Mouse (Mus musculus): ENCODE measurements around the gene Med1. TPM values are rescaled to one million over a fixed set of nuclear protein-coding genes. Genes with fewer than 3 reads are reported as not detected.
"Not testable (repeated sequence)": the region's sequence is repeated elsewhere in the genome, so short reads cannot be mapped to it uniquely, and the experiment has no call there.

The Med1 gene
- total RNA-seq (2017) = 52.8 and 56.1 TPM in 2 replicates

- peak; percentile 97 for ATAC-seq (ENCODE audit: extremely low read depth, insufficient number of reproducible peaks, low FRiP score, poor library complexity, severe bottlenecking)
These were observed at the start of gene Med1 for GRCm38 (mm10) chr11:98192901-98193805. Gene Med1, minus strand, starts transcription at chr11:98193293.

DNA sequence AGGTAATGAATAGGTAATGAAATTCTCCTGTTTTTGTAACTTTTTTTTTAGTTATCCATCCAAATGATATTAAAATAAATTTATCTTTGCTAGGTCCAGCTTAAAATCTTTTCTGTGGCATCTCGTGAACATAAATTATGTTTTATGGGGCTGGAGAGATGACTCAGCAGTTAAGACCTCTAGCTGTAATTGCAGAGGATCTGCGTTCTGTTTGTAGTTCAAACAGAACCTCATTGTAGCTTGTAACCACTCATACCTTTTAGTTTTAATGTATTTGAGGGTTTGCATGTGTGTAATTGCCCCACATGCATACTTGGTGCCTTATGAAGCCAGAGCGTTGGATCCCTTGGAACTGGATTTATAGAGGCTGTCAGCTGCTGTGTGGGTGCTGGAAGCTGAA lies 45.9 kb upstream of the Med1 start:
- no peak for ATAC-seq (ENCODE audit: extremely low read depth, insufficient number of reproducible peaks, low FRiP score, poor library complexity, severe bottlenecking)

- ATAC-seq (ENCODE audit: extremely low read depth, insufficient number of reproducible peaks, low FRiP score, poor library complexity, severe bottlenecking) = no peak
These were observed 45.3 kb upstream of the Med1 start for GRCm38 (mm10) chr11:98238416-98238815.

GRCm38 (mm10) chr11:98226349-98226748 lies 33.3 kb upstream of the Med1 start:
- ATAC-seq (ENCODE audit: extremely low read depth, insufficient number of reproducible peaks, low FRiP score, poor library complexity, severe bottlenecking) = no peak

- no peak for ATAC-seq (ENCODE audit: extremely low read depth, insufficient number of reproducible peaks, low FRiP score, poor library complexity, severe bottlenecking)
These were observed 20.2 kb upstream of the Med1 start for GRCm38 (mm10) chr11:98213311-98213710.

GRCm38 (mm10) chr11:98209661-98210060 lies 16.6 kb upstream of the Med1 start:
- ATAC-seq (ENCODE audit: extremely low read depth, insufficient number of reproducible peaks, low FRiP score, poor library complexity, severe bottlenecking) = not testable (repeated sequence)

- not testable (repeated sequence) for ATAC-seq (ENCODE audit: extremely low read depth, insufficient number of reproducible peaks, low FRiP score, poor library complexity, severe bottlenecking)
These were observed 13.2 kb upstream of the Med1 start for GRCm38 (mm10) chr11:98206281-98206680.

- ATAC-seq (ENCODE audit: extremely low read depth, insufficient number of reproducible peaks, low FRiP score, poor library complexity, severe bottlenecking) = no peak
These were observed 12.4 kb upstream of the Med1 start for GRCm38 (mm10) chr11:98205463-98205862.

DNA sequence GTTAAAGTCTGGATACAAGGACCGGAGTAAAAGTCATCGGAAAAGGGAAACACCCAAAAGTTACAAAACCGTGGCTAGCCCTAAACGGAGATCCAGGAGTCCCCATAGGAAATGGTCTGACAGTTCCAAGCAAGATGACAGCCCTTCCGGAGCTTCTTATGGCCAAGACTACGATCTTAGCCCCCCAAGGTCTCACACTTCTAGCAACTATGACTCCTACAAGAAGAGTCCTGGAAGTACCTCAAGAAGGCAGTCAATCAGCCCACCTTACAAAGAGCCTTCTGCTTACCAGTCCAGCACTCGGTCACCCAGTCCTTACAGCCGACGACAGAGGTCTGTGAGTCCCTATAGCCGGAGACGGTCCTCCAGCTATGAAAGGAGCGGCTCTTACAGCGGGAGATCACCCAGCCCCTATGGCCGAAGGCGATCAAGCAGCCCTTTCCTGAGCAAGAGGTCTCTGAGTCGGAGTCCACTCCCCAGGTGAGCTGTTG lies 10.9 kb upstream of the Med1 start:
- ATAC-seq (ENCODE audit: extremely low read depth, insufficient number of reproducible peaks, low FRiP score, poor library complexity, severe bottlenecking) = no peak

DNA sequence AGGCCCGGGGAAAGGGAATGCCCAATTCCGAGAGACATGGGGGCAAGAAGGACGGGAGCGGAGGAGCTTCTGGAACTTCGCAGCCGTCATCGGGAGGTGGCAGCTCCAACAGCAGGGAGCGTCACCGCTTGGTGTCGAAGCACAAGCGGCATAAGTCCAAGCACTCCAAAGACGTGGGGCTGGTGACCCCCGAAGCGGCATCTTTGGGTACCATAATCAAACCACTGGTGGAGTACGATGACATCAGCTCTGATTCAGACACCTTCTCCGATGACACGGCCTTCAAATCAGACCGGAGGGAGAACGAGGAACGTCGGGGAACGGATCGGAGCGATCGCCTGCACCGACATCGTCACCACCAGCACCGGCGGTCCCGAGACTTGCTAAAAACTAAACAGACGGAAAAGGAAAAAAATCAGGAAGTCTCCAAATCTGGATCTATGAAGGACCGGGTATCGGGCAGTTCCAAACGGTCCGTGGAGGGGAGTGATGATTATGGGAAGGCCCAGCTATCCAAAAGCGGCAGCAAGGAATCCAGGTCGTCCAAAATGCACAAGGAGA lies 10.3 kb upstream of the Med1 start:
- ATAC-seq (ENCODE audit: extremely low read depth, insufficient number of reproducible peaks, low FRiP score, poor library complexity, severe bottlenecking) = peak; percentile 15; the same call in 1 of the 2 replicates

DNA sequence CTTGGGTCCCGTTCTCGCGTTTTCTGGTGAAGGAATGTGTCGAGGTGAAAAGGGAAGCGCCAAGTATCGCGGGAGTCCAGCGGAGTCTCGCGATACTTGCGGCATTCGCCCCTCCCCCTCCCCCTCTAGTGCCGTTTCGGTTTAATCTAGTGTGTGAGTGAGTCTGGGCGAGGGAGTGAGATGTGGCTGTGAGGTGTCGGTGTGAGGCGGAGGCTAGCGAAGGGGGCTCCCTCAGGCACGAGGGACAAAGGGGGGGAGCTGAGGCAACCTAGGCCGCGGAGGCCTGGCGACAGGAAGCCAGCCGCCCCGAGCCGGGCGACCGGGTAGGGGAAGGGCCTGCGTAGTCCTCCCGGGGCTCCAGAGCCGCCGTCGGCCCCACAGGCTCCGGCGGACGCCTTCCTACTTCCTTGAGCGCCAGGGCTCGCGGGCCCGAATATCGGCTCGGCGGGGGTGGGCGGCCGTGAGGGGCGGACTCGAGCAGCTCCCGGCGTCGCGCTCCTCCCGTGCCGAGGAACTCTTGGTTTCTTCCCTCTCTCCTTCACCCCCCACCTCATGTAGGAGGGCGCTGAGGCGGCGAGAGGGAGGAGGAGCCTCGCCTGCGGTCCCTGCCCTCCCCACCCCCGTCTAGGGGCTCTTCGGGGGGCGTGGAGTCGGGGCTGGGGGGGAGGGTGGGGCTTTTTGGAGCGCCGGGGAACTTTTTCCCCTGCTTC lies 9.7 kb upstream of the Med1 start, which contains the start of gene Cdk12:
TSS of gene Cdk12 (plus strand) at position 419 of the 710 bp plus-strand sequence.
- ATAC-seq (ENCODE audit: extremely low read depth, insufficient number of reproducible peaks, low FRiP score, poor library complexity, severe bottlenecking) = peak; percentile 94

DNA sequence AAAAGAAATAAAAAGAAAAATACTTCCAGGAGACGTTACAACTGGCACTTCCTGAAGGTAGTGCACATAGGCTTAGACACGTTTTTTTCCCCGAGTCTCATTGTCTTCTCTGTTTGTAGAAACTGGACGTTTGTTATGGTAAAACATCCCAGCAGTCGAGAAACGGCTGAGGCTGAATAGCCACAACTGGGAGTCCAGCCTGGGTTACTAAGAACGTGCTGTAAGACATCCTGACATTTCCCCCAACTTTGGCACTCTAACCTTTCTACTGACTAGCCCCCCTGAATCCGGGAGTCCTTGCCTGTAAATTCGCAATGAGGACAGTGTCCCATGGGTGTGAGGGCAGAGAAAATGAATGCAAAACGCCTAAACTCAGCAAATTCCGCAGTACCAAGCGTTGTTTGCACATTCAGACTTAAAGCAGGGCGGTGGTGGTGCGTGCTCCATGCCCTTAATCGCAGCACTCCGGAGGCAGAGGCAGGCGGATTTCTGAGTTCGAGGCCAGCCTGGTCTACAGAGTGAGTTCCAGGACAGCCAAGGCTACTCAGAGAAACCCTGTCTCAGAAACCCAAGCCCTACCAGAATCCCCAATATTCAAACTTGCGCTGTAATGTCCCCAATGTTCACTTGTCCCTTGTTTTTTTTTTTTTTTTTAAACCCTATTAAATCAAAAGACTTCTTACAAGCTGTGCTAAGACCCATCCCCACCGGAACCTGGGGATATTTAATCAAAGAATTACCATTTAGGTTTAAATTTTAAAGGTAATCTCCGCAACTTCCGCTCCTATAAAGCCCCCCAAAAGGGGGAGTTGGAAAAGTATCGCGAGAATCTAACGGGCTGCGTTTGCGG lies 8.9 kb upstream of the Med1 start:
- no peak for ATAC-seq (ENCODE audit: extremely low read depth, insufficient number of reproducible peaks, low FRiP score, poor library complexity, severe bottlenecking)

DNA sequence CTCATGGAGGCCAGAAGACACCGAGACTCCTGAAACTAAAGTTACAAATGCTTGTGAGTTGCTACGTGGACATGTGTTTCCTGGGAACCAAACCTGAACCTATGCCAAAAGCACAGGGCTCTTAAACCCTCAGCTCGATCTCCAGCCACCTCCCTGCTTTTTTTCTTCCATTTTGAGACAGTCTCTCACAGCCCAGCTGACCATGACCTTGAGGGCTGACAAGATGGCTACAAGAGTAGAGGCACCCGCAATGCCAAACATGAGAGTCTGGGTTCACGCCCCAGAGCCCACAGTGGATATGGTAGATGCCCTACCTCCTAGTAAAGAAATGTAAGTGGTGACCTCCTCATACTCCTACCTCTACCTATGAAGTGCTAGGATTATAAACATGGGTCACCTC lies 2.3 kb downstream of the Med1 start:
- ATAC-seq (ENCODE audit: extremely low read depth, insufficient number of reproducible peaks, low FRiP score, poor library complexity, severe bottlenecking) = no peak

DNA sequence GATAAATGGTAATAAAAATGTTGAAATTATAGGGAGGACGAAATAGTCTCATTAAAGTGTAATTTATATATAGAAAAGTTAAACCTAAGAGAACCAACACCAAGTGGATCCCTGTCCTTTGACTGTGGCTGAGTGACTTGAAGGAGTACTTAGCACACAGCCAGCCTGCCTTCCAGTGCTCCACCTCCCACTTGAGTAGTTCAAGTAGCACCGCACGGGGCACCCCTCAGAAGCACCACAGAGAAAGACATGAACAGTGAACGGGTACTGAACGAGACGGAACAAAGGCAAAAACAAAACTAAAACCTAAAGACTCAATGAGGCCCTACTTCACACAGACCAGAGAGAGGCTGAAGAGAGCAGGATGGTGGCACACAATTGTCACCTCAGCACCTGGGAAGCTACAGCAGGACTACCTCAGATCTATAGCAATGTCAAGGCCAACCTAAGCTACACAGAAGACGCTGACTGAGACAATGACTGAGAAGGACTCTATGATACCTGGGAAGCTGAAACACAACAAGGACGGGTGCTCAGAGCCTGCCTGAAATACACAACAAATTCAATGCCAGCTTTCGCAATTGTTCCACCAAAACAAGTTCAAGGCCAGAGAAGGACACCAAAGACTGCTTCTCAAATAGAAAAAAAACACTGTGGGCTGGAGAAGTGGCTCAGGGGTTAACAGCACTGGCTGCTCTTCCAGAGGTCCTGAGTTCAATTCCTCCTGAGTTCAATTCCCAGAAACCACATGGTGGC lies 5.3 kb downstream of the Med1 start:
- ATAC-seq (ENCODE audit: extremely low read depth, insufficient number of reproducible peaks, low FRiP score, poor library complexity, severe bottlenecking) = no peak

GRCm38 (mm10) chr11:98182149-98182548 lies 10.9 kb downstream of the Med1 start:
- ATAC-seq (ENCODE audit: extremely low read depth, insufficient number of reproducible peaks, low FRiP score, poor library complexity, severe bottlenecking) = not testable (repeated sequence)

DNA sequence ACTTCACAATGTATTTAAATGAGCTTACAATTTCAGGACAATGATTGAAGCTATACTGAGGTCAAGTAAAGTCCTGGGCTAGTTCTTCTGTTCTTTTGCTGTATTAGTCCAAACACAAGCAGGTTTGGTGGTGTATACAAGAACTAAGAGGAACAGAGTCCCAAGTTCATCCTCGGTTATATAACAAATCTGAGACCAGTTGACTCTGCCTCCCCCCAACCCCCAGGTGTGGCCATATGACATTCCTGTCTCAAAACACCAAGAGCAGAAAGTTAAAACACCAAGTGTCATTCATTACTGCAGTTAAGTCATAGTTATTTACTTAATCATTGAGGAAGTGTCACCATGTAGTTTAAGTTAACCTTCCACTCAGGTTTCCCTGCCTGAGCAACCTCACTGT lies 24.7 kb downstream of the Med1 start:
- no peak for ATAC-seq (ENCODE audit: extremely low read depth, insufficient number of reproducible peaks, low FRiP score, poor library complexity, severe bottlenecking)

GRCm38 (mm10) chr11:98155094-98155493 lies 38.0 kb downstream of the Med1 start:
- ATAC-seq (ENCODE audit: extremely low read depth, insufficient number of reproducible peaks, low FRiP score, poor library complexity, severe bottlenecking) = no peak

DNA sequence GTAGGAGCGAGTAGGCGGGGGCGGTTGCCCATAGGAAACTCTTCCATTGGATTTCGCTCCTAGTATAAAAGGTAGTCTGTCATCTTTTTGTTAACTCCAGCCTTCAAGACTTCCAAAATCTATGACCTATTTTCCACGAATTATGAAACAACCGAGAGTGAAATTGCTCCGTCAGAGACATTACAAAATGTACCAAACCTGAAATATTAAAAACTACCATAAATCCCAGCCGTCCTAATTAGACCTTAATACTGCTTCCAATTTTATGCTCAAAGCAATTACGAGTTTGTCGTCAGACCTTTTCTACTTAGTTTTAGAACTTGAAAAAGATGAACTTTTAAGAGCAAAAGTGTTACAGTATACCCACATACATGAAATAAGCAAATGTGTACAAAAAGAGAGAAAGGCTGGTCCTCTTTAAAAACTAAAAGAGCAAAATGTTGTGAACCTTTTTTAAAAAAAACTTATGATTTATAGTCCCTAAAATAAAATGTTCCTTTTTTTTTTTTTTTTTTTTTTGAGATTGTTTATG lies 42.4 kb downstream of the Med1 start:
- no peak for ATAC-seq (ENCODE audit: extremely low read depth, insufficient number of reproducible peaks, low FRiP score, poor library complexity, severe bottlenecking)

Data from neutrophil, adult 5-6 weeks (primary cell).